Mouse (Mus musculus): ENCODE measurements at regions not wholly inside any gene's neighbourhood (a gene's known extent, or its start where the extent isn't known, plus 50 kb on each side); places are given as distances from the start of the nearest gene placed in this dataset.
A peak's percentile ranks its signal among the peaks of the same experiment; 100 is the strongest.

GRCm38 (mm10) chr3:45198994-45199589 lies 179.1 kb upstream of the Pcdh10 start:
- no peak for DNase-seq (ENCODE audit: low read depth, low spot score)

- DNase-seq (ENCODE audit: low read depth, low spot score) = no peak
Measured at GRCm38 (mm10) chr3:45204392-45205043, 173.7 kb upstream of the Pcdh10 start.

GRCm38 (mm10) chr3:45231641-45232433 lies 146.4 kb upstream of the Pcdh10 start:
- no peak for DNase-seq (ENCODE audit: low read depth, low spot score)

- no peak for DNase-seq (ENCODE audit: low read depth, low spot score)
Measured at GRCm38 (mm10) chr3:45238457-45238856, 139.7 kb upstream of the Pcdh10 start.

GRCm38 (mm10) chr3:45245456-45245855 lies 132.7 kb upstream of the Pcdh10 start:
- no peak for DNase-seq (ENCODE audit: low read depth, low spot score)

GRCm38 (mm10) chr3:45246601-45247000 lies 131.6 kb upstream of the Pcdh10 start:
- no peak for DNase-seq (ENCODE audit: low read depth, low spot score)

GRCm38 (mm10) chr3:45276783-45277182 lies 101.4 kb upstream of the Pcdh10 start:
- no peak for DNase-seq (ENCODE audit: low read depth, low spot score)

- DNase-seq (ENCODE audit: low read depth, low spot score) = peak; percentile 13
Measured at GRCm38 (mm10) chr3:45297242-45297853, 80.8 kb upstream of the Pcdh10 start.

- DNase-seq (ENCODE audit: low read depth, low spot score) = no peak
Measured at GRCm38 (mm10) chr3:45319257-45319656, 58.9 kb upstream of the Pcdh10 start.
